Mouse (Mus musculus) thymus, postnatal 4 days (tissue): Measurements from ENCODE around the gene Deaf1.

Source experiments
- DNase-seq: peaks from one replicate; pipeline ENCODE4 v3.0.0; 2021

Gene Deaf1

DNA sequence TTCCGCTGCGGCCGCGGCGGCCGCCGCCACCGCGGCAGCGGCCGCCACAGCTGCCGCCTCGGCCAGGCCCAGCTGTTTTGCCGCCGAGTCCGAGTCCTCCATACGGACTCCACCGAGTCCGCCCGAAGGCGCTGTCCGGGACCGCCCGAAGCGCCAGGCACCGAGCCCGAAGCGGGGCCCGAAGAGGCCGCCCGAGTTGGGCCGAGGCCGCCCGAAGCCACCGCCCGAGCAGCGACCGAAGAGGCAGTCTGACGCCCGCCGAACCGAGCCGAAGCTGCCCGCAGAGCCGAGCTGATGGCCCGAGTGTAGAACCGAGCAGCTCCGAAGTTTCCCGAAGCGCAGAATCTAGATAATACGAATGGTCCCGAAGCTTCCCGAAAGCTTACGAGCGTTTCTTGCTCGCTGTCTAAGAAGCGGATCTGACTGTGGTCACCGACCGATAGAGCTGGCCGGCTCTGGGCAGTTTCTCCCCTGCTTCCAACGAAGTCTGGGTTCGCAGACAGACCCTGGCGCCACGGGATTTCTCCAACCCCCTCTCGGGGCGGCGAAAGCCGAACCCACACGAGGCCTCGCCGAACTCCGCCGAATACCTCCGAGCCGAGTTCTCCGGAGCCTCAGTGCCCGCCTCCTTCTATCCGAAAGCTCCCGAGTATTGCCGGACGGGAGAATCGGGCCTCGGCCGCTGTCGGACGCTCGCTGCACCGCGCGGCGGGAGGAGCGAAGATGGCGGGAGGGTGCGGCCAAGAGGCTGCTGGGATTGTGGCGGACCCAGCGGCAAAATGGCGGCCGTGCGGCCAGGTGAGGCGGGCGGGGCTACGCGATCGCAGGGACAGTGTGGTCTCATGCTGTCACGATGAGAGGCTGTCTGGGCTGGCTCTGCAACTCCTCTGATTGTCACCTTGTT lies at the start of gene Deaf1, which contains the start of gene Tmem80:
Gene Deaf1 (minus strand): TSS at position 222 of the 904 bp plus-strand sequence.
Gene Tmem80 (plus strand): TSS at position 271 of the 904 bp plus-strand sequence.
- peak; percentile 99 for DNase-seq

DNA sequence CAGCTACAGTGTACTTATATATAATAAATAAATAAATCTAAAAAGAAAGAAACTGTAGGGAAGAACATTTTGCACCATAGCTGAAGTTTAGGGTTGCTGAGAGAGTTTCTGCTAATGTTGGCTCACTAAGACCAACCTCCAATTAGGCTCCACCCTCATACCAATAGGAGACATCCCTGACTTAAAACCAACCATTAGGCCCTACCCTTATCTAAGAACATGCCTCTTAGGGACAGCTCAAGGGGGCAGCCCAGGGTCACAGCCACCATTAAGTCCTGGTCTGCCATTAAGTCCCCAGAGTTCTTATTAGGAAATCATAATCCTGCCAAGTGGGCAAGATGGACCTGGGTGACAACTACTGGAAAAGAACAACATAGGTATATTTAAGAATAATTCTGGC lies 46.9 kb upstream of the Deaf1 start:
- no peak for DNase-seq

DNA sequence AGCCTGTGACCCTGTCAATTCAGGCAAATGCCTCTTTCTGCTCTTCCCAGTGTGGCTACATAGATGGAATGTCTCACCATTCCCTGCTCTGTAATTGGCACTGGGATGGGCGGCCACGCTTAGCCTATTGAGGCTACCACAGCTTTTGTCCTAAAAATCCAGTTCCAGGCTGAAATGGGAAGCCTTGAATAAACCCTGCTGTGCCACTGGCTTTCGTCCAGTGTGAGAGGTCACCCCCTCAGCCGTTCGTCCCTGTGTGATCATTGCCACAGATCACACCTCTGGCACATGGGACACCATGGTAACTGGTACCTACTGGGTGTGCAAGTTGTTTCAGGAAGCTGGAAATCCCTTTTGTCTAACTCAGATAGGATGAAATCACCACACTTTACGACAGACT lies 46.1 kb upstream of the Deaf1 start:
- DNase-seq = no peak

DNA sequence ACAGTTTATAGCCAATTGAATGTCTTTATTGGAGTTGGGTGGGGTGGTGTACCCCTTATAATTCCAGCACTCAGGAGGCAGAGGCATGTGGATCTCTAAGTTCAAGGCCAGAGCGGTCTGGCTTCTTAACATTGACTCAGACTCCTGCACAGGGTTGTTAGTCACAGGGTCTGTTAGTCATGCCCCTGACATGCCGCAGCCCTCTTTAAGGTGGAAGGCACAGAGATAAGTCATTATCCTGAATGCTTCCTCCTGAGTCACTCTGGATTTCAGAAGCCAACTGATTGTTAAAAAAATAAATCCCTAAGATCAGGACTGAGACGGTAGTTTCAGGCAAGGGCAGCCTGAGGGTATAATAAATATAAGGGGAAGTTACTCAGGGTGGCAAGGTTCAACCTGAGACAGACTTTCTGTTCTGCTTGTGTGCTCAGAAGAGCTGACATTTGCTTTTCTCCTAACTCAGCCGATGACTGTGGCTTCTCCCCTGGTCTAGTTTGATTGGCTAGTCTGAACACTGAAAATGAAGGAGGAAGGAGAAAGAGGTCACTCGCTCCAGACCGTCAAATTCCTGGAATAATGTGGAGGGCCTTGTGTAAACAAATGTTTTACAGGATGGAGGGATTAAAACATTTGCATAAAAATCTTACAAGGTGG lies 44.6 kb upstream of the Deaf1 start:
- DNase-seq = no peak

DNA sequence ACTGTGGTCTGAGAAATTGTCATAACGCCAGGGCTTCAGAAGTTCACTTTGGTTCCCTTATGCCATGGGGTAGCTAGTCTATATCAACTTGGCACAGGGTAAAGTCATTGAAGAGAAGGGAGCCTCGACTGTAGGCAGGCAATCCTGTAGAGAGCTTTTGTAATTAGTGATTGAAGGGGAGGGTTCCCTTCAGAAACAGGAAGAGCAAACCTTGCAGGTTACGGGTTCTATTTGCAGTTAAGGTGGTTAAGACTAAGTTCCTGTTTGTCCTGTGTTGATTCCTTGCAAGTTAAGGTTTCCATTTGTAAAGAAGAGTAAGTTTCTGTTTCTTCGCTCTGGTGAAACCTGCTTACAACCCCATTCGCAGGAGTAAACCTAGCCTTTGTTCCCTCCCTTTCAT lies 42.4 kb upstream of the Deaf1 start:
- no peak for DNase-seq

DNA sequence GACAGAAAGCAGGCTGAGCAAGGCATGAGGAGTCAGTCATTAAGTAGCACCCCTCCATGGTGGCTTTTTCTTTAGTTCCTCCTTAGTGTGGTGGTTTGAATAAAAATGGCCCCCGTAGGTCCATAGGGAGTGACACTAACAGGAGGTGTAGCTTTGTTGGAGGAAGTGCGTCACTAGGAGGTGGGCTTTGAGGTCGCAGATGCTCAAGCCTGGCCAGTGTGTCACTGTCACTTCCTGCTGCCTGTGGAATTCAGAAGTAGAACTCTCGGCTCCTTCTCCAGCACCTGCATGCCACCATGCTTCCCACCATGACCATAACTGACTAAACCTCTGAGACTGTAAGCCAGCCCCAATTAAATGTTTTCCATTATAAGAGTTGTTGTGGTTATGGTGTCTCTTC lies 39.9 kb upstream of the Deaf1 start:
- DNase-seq = no peak

DNA sequence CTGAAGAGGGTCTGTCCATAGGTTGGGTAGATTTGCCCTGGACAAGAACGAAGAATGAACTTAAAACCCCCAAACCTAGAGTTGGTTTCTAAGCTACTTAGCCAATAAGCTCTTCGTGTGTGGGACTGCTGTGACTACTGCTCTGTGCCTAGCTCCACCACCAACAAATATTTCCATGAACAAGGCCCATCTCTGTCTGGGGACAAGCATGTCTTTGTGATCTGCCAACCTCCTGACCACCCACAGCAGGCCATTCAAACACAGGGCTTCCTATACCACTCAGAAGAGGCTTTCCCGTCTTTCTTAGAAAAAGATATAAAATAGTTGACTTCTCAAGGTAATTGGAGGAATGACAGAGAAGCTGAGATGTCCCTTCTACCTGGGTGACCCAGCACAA lies 37.6 kb upstream of the Deaf1 start:
- no peak for DNase-seq

DNA sequence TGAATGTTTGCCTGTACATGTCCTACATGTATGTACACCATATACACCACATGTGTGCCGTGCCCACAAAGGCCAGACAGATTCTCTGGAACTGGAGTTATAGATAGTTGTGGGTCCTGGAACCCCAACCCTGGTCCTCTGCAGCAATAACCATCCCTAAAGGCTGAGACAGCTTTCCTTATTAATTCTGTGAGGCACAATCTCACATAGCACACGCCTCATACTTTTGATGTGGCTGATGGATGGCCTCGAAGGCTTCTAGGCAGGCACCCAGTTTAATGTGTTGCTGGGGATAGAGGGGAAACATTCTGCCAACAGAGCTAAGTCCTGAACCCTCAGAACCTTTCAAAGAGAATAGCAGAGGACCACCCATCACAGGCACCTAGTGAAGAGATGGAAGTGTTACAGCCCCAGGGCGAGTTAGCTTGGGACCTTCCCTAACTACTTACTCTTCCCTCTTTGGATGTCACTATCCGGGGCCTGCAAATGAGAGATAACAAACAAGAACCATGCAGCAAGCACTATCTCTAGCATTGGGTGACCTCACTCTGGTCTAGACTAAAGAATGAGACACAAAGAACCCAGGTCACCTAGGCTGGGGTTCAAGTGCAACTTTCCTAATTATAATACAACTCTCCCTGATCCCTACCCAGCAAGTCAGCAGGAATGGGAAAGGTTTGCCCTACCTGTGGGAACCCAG lies 37.0 kb upstream of the Deaf1 start:
- no peak for DNase-seq

DNA sequence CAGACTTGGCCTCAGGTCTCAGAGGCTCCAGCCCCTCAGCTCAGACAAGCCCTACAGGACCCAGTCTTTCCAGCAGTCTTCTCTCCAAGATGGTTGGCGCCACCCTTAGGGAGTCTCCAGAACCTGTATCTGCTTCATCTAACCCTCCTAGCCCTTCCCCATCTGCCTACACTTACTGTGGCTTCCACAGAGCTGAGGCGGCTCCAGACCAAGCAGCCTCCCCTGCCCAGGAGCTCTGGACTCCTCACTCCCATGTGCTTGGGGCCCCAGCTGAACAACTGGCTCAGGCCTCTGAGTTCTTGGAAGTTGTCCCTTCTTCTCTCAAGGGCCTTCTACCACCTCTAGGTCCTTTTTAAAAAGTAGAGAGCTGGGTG lies 36.2 kb upstream of the Deaf1 start:
- no peak for DNase-seq

DNA sequence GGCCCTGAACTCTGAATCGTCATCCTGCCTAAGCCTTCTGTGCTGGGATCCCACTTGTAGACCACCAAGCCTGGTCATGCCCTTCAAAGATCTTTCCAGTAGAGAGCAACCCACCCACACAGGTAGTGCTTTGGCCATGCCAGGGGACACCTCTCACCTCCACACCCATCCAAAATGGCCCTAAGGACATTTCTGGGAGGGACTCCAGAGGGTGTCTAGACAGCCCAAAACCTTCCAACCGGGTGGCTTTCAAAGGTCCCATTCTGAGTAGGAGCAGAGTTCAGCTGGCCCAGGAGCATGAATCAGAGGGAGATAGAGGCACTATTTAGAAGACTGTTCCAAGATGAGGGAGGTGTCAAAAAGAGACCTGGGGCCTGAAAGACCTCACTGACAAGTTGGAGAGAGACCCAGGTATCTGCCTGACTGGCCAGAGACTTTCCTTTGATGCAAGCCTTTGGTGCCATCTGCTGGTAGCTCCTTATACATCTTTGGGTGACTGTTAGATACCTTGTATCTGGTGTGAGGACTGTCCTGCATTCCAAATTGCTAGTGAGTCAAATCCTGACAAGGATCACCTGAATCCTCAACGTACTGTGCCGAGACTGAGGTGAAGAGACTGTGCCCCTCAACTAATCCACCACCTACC lies 35.7 kb upstream of the Deaf1 start:
- peak; percentile 76 for DNase-seq

DNA sequence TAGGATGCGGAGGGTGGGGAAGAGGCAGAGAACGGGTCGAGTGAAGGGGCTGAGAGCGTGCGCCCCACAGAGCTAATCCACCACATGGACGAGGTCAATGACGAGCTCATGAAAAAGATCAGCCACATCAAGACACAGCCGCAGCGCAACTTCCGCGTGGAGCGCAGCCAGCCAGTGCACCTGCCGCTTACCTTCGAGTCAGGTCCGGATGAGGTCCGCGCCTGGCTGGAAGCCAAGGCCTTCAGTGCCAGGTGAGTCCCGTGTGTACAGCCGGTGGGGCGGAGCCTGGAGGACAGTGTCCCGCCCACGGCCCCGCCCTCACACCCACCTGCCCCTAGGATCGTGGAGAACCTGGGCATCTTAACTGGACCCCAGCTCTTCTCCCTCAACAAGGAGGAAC lies 34.0 kb upstream of the Deaf1 start:
- peak; percentile 59 for DNase-seq

DNA sequence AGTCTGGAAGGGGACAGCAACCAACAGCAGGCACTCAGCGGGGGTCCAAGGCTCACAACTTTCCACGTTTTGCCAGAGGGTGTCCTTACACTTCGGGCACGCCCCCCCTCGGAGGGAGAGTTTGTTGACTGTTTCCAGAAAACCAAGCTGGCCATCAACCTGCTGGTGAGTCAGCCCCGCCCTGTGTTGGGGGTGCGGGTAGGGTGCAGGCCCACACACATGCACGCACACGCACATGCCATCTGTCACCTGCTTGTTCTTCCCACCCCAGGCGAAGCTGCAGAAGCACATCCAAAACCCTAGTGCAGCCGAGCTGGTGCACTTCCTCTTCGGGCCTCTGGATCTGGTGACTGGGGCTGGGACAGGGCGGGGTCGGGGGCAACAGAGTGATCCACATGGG lies 29.5 kb upstream of the Deaf1 start:
- no peak for DNase-seq

DNA sequence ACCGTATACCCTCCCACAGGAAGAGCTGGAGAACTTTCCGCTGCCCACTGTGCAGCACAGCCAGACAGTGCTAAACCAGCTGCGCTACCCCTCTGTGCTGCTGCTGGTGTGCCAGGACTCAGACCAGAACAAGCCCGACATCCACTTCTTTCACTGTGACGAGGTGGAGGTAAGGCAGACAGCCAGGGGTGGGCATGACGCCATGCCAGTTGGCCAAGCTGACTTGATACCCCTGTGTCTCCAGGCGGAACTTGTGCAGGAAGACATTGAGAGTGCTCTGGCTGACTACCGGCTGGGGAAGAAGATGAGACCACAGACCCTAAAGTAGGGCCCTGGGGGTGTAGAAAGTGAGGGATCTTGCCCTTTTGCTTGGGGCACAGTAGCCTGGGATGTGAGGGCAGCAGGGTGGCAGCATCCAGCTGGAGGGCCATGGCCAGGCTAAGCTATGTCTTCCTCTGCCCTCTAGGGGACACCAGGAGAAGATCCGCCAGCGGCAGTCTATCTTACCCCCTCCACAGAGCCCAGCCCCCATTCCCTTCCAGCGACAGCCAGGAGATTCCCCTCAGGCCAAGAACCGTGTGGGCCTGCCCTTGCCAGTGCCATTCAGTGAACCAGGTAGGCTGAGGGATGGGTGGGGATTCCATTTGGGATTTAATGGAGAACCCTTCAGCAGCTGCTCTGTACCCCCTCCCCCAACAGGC lies 28.3 kb upstream of the Deaf1 start:
- DNase-seq = peak; percentile 52

DNA sequence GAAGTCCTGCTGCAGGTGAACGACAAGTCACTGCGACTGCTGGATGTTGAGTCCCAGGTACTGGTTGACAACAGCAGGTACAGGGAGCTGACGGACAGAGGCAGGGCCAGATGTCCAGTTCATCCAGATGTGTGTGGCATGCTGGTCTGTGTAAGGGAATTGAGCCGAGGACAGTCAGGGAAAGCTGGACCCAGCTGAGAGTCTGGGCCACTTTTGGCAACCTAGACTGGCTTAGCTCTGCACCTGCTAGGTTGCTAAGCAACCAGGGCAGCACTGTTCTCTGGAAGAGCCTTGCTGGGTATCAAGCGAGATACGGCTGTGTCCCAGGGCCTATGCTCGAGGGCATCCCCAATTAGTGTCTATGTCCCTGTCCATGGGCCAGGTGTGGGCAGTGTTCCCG lies 27.6 kb upstream of the Deaf1 start:
- DNase-seq = no peak

DNA sequence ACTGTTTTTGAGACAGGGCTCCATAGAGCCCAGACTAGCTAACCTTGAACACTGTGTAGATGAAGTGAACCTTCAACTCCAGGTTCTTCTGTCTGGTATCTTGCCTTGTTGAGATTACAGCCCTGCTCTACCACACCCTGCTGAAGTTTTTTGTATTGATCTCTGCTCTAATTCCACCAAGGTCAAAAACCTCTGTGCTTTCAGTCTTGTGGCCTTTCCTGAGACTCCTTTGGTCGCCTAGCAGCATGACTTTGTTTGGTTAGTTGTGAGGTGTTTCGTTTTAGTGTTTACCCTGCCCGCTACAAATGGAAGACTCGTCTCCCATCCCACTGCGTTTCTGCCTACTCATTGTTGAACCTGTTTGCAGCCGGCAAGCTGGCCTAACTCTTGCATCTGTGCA lies 23.6 kb upstream of the Deaf1 start:
- no peak for DNase-seq

DNA sequence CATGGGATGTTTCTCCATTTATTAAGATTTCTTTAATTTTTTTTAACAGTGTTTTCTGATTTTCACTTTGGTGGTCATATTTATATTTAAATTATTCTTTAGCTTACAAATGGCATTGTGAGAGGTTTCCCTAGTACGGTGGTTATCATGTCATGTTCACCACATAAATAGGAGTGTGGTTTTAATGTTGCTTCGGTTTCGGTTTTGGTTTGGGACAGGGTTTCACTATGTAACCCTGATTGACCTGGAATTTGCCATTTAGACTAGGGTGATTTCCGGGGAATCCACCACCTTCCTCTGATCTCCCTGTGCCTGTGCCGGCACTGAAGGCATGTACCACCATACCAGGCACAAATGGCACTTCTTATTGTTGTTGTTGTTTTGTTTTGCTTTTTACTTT lies 17.3 kb upstream of the Deaf1 start:
- no peak for DNase-seq

DNA sequence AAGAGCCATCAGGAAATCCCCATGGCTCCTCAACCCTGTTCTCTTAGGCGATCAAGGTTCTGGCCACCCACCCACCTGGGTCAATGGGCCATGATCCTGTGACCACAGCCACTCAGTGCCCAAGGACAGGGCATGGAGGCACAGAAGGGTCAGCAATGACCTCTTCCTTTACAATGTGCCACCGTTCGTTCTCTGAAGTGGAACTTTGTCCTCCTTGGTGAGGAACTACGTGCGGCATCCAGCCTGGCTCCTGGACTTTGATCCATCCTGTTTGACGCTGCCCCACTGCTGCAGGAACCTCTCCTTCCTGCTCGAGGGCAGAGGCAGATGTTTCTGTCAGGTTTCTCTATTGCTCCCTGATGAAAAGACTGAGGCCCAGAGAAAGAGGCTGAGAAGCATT lies 16.2 kb upstream of the Deaf1 start:
- no peak for DNase-seq

DNA sequence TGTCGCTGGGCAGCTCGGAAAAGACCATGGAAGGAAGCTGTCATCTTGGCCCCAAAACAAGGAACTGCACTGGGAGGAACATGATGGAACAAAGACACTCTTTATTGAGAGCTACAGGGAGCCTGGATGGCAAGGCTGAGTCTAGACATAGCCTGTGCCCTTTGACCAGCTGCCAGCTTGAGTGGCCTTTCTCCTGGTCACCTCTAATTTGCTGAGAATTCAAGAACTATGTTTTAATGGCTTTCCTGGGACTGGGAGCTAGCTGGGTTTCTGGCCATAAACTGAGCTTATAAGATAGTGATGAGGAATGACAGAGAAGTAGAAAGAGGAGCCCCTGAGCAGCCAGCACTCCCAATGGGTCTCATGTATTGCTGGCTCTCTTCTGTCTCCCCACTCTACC lies 15.7 kb upstream of the Deaf1 start:
- DNase-seq = no peak

DNA sequence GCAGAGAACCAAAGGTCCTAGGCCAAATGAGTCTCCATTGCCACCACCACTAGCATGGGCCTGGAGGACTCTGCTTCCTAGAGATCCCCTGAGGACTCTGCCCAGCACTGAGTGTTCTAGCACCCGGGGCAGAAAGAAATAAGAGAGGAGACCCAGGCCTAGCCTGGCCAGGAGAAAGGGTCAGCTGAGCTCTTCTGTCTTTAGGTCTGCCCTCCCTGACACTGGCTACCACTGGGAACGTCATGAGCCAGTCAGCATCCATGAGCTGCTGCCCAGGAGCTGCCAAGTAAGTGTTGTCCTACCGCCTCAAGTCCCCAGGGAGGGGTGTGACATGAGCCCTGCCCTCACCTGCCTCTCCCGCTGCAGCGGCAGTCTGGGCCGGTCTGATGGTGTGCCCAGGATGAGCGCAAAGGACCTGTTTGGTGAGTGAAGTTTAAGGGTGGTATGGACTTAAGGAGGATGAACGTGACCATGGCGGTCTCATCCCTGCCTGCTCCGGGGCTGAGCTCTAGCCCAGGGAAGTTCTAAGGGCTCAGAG lies 14.3 kb upstream of the Deaf1 start:
- no peak for DNase-seq

DNA sequence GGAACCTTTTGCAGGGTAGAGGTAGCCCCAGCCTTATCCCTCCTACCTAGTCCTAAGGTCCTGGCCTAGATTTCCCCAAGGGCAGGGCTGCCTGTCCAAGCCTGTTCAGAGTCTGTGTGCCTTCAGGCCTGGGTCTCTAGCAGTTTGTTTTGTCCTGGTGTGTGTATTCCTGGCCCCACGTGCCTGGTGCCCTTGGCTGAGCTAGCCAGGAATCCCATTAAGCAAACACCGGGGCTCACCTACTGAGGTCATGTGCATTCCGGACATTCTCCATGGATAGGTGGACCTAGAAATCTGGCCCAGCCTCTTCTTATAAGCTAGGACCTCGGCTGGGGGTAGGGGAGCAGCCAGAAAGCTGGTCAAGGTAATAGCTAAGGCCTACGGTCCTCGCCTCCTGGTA lies 13.0 kb upstream of the Deaf1 start:
- DNase-seq = no peak

DNA sequence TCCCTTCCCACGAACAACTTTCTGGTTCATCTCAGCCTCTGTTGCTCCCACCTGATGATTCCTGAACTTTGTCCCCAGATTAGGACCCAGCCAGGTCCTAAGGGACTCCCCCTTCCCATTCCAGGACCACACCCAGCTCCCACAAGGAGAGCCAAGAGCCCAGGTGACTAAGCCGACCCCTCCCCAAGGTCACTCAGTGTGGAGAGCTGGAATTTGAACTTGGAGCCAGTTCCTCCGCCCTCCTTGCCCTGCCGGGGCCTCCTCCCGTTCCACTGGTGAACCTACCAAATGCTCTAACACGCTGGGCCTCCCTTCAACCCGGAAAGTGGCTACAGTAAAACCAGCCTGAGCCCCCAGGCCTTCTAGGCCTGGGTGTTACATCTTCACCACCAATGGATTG lies 12.5 kb upstream of the Deaf1 start:
- no peak for DNase-seq

DNA sequence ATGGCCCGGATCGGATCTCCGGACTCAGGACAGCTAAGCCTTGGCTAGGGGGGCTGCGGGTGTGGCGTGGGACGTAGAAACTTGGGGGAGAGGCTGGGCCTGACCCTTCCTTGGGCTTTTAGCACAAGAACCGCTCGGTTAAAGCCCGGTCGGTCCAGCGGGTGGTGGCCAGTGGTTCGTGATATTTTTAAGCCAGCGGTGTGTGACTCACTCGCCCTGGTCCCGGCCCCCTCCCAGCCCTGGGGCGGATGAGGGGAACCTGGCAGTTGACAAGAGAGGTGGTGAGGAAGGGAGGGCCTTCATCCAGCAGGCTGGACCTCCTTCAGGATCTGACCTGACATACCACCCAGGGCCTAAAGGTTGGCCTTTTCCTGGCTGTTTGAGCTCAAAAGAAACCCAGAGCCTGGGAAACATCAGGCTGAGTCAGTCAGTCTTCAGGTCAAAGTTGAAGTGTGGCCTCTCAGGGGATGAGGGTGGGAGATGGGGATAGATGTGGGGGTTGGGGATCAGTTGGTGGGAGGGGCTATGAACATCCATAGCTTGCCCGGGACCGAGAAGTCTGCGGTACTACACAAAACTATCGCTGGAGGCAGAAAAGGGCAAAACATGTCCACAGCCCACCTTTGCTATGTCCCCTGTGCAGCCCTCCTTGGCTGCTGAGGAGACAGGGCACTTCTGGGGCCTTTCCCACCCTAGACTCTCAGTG lies 11.9 kb upstream of the Deaf1 start:
- DNase-seq = no peak
